Mouse (Mus musculus): Measurements from ENCODE around the gene 5430419D17Rik.

- TF ChIP-seq CTCF (IDR thresholded peaks at IDR 0.05 in 2 of 3, conservative IDR thresholded peaks at IDR 0.05 in 1 of 3; ENCODE audit: control insufficient read depth in 1 of 3, insufficient read depth in 1 of 3, low read depth in 2 of 3, low read length in 3 of 3, poor library complexity in 1 of 3, severe bottlenecking in 1 of 3) (no peak), HCFC1 (IDR thresholded peaks at IDR 0.05; ENCODE audit: low read depth, low read length) (no peak), EP300 (IDR thresholded peaks at IDR 0.05; ENCODE audit: low read depth in 1 of 2, low read length in 2 of 2) (no peak), SMC3 (IDR thresholded peaks at IDR 0.05; ENCODE audit: low read depth, low read length) (no peak), SIN3A (IDR thresholded peaks at IDR 0.05; ENCODE audit: low read length) (no peak), USF1 (IDR thresholded peaks at IDR 0.05; ENCODE audit: low read depth, low read length) (no peak), ETS1 (IDR thresholded peaks at IDR 0.05; ENCODE audit: low read depth, low read length) (no peak), MYC (IDR thresholded peaks at IDR 0.05; ENCODE audit: low read depth, low read length) (no peak), POLR2A (IDR thresholded peaks at IDR 0.05; ENCODE audit: control insufficient read depth in 1 of 2, insufficient read depth in 1 of 2, low read depth in 1 of 2, low read length in 2 of 2, poor library complexity in 1 of 2) (no peak), MAFK (IDR thresholded peaks at IDR 0.05; ENCODE audit: borderline replicate concordance, low read depth, low read length) (no peak), ZC3H11A (IDR thresholded peaks at IDR 0.05; ENCODE audit: low read depth, low read length) (no peak), CHD2 (IDR thresholded peaks at IDR 0.05; ENCODE audit: low read length) (no peak), GABPA (IDR thresholded peaks at IDR 0.05; ENCODE audit: low read depth, low read length) (no peak), ELF1 (IDR thresholded peaks at IDR 0.05; ENCODE audit: low read depth, low read length) (no peak)
These were observed 163.4 kb downstream of the 5430419D17Rik start for GRCm38 (mm10) chr7:131337502-131338068.

All from MEL (cell line).